In genomic region chr11:5903844-5904243, GRCm38 (mm10) we compare ENCODE assay signal across 19 mouse cellular contexts. TPM values are rescaled to one million over a fixed set of nuclear protein-coding genes. Genes with fewer than 3 reads are reported as not detected.
A peak's percentile ranks its signal among the peaks of the same experiment; 100 is the strongest.
DNase-seq lines count a peak whose midpoint lies in the region; ATAC-seq and TF ChIP-seq lines count a peak whose summit lies in the region.
"Had no signal": no experiment of that assay in that cellular context is flagged by ENCODE, and none has a peak within 500 bp of the region (broad histone marks: within the 10 kb centered on the region; RNA-seq: fewer than 3 reads in every experiment).

No protein-coding gene starts in this region.

- H3K4me1 ChIP-seq in hindbrain, embryonic 15.5 days (replicated peaks), result peaks cover 24% of the 10 kb centered on the region
- H3K4me1 ChIP-seq in hindbrain, embryonic 14.5 days (replicated peaks; ENCODE audit: control insufficient read depth, insufficient read depth, low read length), result peaks cover 17% of the 10 kb centered on the region
- H3K4me1 ChIP-seq in midbrain, embryonic 11.5 days (ENCODE audit: control insufficient read depth, insufficient read depth, low read length), result peaks cover 15% of the 10 kb centered on the region
- H3K4me1 ChIP-seq in midbrain, embryonic 13.5 days (replicated peaks), result peaks cover 20% of the 10 kb centered on the region
- peaks cover 37% of the 10 kb centered on the region for H3K4me1 ChIP-seq in olfactory bulb, adult 2 months (ENCODE audit: control insufficient read depth, insufficient read depth, low read length)

- H3K27ac ChIP-seq in hindbrain, embryonic 15.5 days (replicated peaks), result peak overlapping the region; percentile 10; the same call in 1 of the 2 replicates
- no peak overlapping the region for H3K27ac ChIP-seq in hindbrain, embryonic 14.5 days
- H3K27ac ChIP-seq in midbrain, embryonic 11.5 days (ENCODE audit: low read depth, low read length), result no peak overlapping the region
- no peak overlapping the region for H3K27ac ChIP-seq in midbrain, embryonic 13.5 days
- H3K27ac ChIP-seq in olfactory bulb, adult 2 months (ENCODE audit: insufficient read depth, low read depth, low read length), result peak overlapping the region; percentile 37; the same call in 1 of the 2 replicates
- H3K27ac ChIP-seq: embryonic facial prominence, embryonic 13.5 days; forebrain, embryonic 12.5 days; gastrocnemius, adult 2 months had no signal

- ATAC-seq in hindbrain, embryonic 15.5 days (ENCODE audit: low FRiP score, low read depth), result no peak
- no peak for ATAC-seq in hindbrain, embryonic 14.5 days (ENCODE audit: low FRiP score)
- no peak for ATAC-seq in midbrain, embryonic 11.5 days (ENCODE audit: low FRiP score)
- ATAC-seq in midbrain, embryonic 13.5 days, result no peak
- ATAC-seq: activated CD4-positive, CD25-positive, alpha-beta regulatory T cell, adult 4 months; forebrain, embryonic 16.5 days; Patski had no signal

- H3K27me3 ChIP-seq in hindbrain, embryonic 15.5 days, result no peaks in the 10 kb centered on the region
- H3K27me3 ChIP-seq in hindbrain, embryonic 14.5 days (ENCODE audit: control insufficient read depth, insufficient read depth, low read length), result no peaks in the 10 kb centered on the region
- no peaks in the 10 kb centered on the region for H3K27me3 ChIP-seq in midbrain, embryonic 11.5 days (ENCODE audit: control insufficient read depth, insufficient read depth, low read length)
- H3K27me3 ChIP-seq in midbrain, embryonic 13.5 days, result 0 out of 2 replicates have a peak, but pooled peaks cover 3% of the 10 kb centered on the region
- H3K27me3 ChIP-seq: embryonic facial prominence, embryonic 13.5 days; Patski had no signal

- 87% methylated on average over 2 of the region's 2 CpGs for WGBS in hindbrain, embryonic 15.5 days
- 81% methylated on average over 2 of the region's 2 CpGs for WGBS in hindbrain, embryonic 14.5 days
- 81% methylated on average over 2 of the region's 2 CpGs for WGBS in midbrain, embryonic 11.5 days
- WGBS in midbrain, embryonic 13.5 days, result 94% methylated on average over 2 of the region's 2 CpGs
- 43% methylated on average over 2 of the region's 2 CpGs for WGBS in olfactory bulb, adult 2 months

- H3K9ac ChIP-seq in hindbrain, embryonic 15.5 days, result no peak overlapping the region
- no peak overlapping the region for H3K9ac ChIP-seq in hindbrain, embryonic 14.5 days
- H3K9ac ChIP-seq in midbrain, embryonic 11.5 days (ENCODE audit: low read length), result no peak overlapping the region
- H3K9ac ChIP-seq in midbrain, embryonic 13.5 days (replicated peaks), result no peak overlapping the region
- H3K9ac ChIP-seq: embryonic facial prominence, embryonic 13.5 days; forebrain, embryonic 12.5 days had no signal

- TF ChIP-seq CTCF in olfactory bulb, adult 2 months (IDR thresholded peaks at IDR 0.05; ENCODE audit: insufficient read depth, low read depth, low read length), result no peak

- no peak overlapping the region for H3K4me2 ChIP-seq in hindbrain, embryonic 15.5 days
- H3K4me2 ChIP-seq in hindbrain, embryonic 14.5 days (replicated peaks), result no peak overlapping the region
- no peak overlapping the region for H3K4me2 ChIP-seq in midbrain, embryonic 11.5 days
- H3K4me2 ChIP-seq in midbrain, embryonic 13.5 days (replicated peaks), result no peak overlapping the region
- H3K4me2 ChIP-seq: embryonic facial prominence, embryonic 13.5 days; forebrain, embryonic 12.5 days had no signal

- no peaks in the 10 kb centered on the region for H3K36me3 ChIP-seq in hindbrain, embryonic 15.5 days
- H3K36me3 ChIP-seq in hindbrain, embryonic 14.5 days (replicated peaks; ENCODE audit: control insufficient read depth, insufficient read depth), result no peaks in the 10 kb centered on the region
- H3K36me3 ChIP-seq in midbrain, embryonic 11.5 days (ENCODE audit: control insufficient read depth, insufficient read depth, low read length), result no peaks in the 10 kb centered on the region
- no peaks in the 10 kb centered on the region for H3K36me3 ChIP-seq in midbrain, embryonic 13.5 days
- H3K36me3 ChIP-seq: embryonic facial prominence, embryonic 13.5 days; forebrain, embryonic 12.5 days; heart, embryonic 10.5 days had no signal

- DNase-seq in hindbrain, embryonic 14.5 days (ENCODE audit: low spot score), result no peak
- peak; percentile 76 for DNase-seq in midbrain, embryonic 11.5 days (ENCODE audit: low spot score, missing footprints)
- DNase-seq in brain, adult 2 months (ENCODE audit: low read depth, low spot score), result peak; percentile 75
- DNase-seq: adrenal gland, postnatal 14 days; cerebellum, adult 18-20 months; cerebellum, adult 9-11 months; cerebellum, postnatal 36 days; gastrocnemius, adult 2 months; heart, postnatal 10 days; heart, postnatal 4 days had no signal

- TF ChIP-seq POLR2A in olfactory bulb, adult 2 months (IDR thresholded peaks at IDR 0.05; ENCODE audit: insufficient read depth, low read depth, low read length), result no peak

- no peaks in the 10 kb centered on the region for H3K9me3 ChIP-seq in hindbrain, embryonic 15.5 days
- H3K9me3 ChIP-seq in hindbrain, embryonic 14.5 days (ENCODE audit: control insufficient read depth, low read length), result no peaks in the 10 kb centered on the region
- H3K9me3 ChIP-seq in midbrain, embryonic 11.5 days (ENCODE audit: control insufficient read depth, low read length), result no peaks in the 10 kb centered on the region
- H3K9me3 ChIP-seq in midbrain, embryonic 13.5 days, result no peaks in the 10 kb centered on the region
- H3K9me3 ChIP-seq: embryonic facial prominence, embryonic 13.5 days; forebrain, embryonic 12.5 days; heart, embryonic 10.5 days had no signal

- no peak overlapping the region for H3K4me3 ChIP-seq in hindbrain, embryonic 15.5 days
- H3K4me3 ChIP-seq in hindbrain, embryonic 14.5 days (replicated peaks; ENCODE audit: low read length), result no peak overlapping the region
- H3K4me3 ChIP-seq in midbrain, embryonic 11.5 days (ENCODE audit: low read depth, low read length), result no peak overlapping the region
- no peak overlapping the region for H3K4me3 ChIP-seq in midbrain, embryonic 13.5 days (replicated peaks)
- H3K4me3 ChIP-seq in olfactory bulb, adult 2 months (ENCODE audit: insufficient read depth, low read depth, low read length), result no peak overlapping the region
- H3K4me3 ChIP-seq: embryonic facial prominence, embryonic 13.5 days; forebrain, embryonic 12.5 days; gastrocnemius, adult 2 months; heart, embryonic 10.5 days had no signal

RNA-seq across cellular contexts. Expression of gene Myl7, which starts 5.3 kb away (rescaled TPM):
- 0.36 and 0.69 TPM in 2 replicates for polyA plus RNA-seq in hindbrain, embryonic 15.5 days (2015; fragmentation: Nextera tagmentation; extraction: Ambion mirVana)
- polyA plus RNA-seq in hindbrain, embryonic 14.5 days (2014; fragmentation: Nextera tagmentation; extraction: Ambion mirVana), result not detected in 2 replicates
- 0.59 and 0.92 TPM in 2 replicates for polyA plus RNA-seq in midbrain, embryonic 11.5 days (2014; fragmentation: Nextera tagmentation; extraction: Ambion mirVana)
- 0.39 and 0.50 TPM in 2 replicates for polyA plus RNA-seq in midbrain, embryonic 13.5 days (2015; fragmentation: Nextera tagmentation; extraction: Ambion mirVana)
- polyA plus RNA-seq in olfactory bulb, adult 2 months (2012; ENCODE audit: insufficient read depth, insufficient read length, low replicate concordance, missing spikeins), result not detected in 2 replicates
- polyA plus RNA-seq: activated CD4-positive, CD25-positive, alpha-beta regulatory T cell, adult 4 months; forebrain, embryonic 16.5 days; Patski had no signal

RNA-seq across cellular contexts. Expression of gene Pold2, which starts 25.8 kb away (rescaled TPM):
- polyA plus RNA-seq in hindbrain, embryonic 15.5 days (2015; fragmentation: Nextera tagmentation; extraction: Ambion mirVana), result 63.9 and 67.3 TPM in 2 replicates
- polyA plus RNA-seq in hindbrain, embryonic 14.5 days (2014; fragmentation: Nextera tagmentation; extraction: Ambion mirVana), result 46.8 and 51.5 TPM in 2 replicates
- 83.8 and 97.4 TPM in 2 replicates for polyA plus RNA-seq in midbrain, embryonic 11.5 days (2014; fragmentation: Nextera tagmentation; extraction: Ambion mirVana)
- 55.4 and 63.0 TPM in 2 replicates for polyA plus RNA-seq in midbrain, embryonic 13.5 days (2015; fragmentation: Nextera tagmentation; extraction: Ambion mirVana)
- polyA plus RNA-seq in olfactory bulb, adult 2 months (2012; ENCODE audit: insufficient read depth, insufficient read length, low replicate concordance, missing spikeins), result not detected in 2 replicates

RNA-seq across cellular contexts. Expression of gene Aebp1, which starts 42.1 kb away (rescaled TPM):
- polyA plus RNA-seq in hindbrain, embryonic 15.5 days (2015; fragmentation: Nextera tagmentation; extraction: Ambion mirVana), result 27.1 and 27.4 TPM in 2 replicates
- 19.7 and 24.4 TPM in 2 replicates for polyA plus RNA-seq in hindbrain, embryonic 14.5 days (2014; fragmentation: Nextera tagmentation; extraction: Ambion mirVana)
- 15.0 and 15.8 TPM in 2 replicates for polyA plus RNA-seq in midbrain, embryonic 11.5 days (2014; fragmentation: Nextera tagmentation; extraction: Ambion mirVana)
- polyA plus RNA-seq in midbrain, embryonic 13.5 days (2015; fragmentation: Nextera tagmentation; extraction: Ambion mirVana), result 9.4 and 10.6 TPM in 2 replicates
- polyA plus RNA-seq in olfactory bulb, adult 2 months (2012; ENCODE audit: insufficient read depth, insufficient read length, low replicate concordance, missing spikeins), result not detected in 2 replicates

RNA-seq across cellular contexts. Expression of gene Gck, which starts 46.0 kb away (rescaled TPM):
- polyA plus RNA-seq in hindbrain, embryonic 15.5 days (2015; fragmentation: Nextera tagmentation; extraction: Ambion mirVana), result 5.7 and 5.8 TPM in 2 replicates
- polyA plus RNA-seq in hindbrain, embryonic 14.5 days (2014; fragmentation: Nextera tagmentation; extraction: Ambion mirVana), result 3.9 and 4.2 TPM in 2 replicates
- 1.5 and 1.8 TPM in 2 replicates for polyA plus RNA-seq in midbrain, embryonic 11.5 days (2014; fragmentation: Nextera tagmentation; extraction: Ambion mirVana)
- polyA plus RNA-seq in midbrain, embryonic 13.5 days (2015; fragmentation: Nextera tagmentation; extraction: Ambion mirVana), result 6.1 and 6.8 TPM in 2 replicates
- polyA plus RNA-seq in olfactory bulb, adult 2 months (2012; ENCODE audit: insufficient read depth, insufficient read length, low replicate concordance, missing spikeins), result not detected in 2 replicates
- polyA plus RNA-seq: activated CD4-positive, CD25-positive, alpha-beta regulatory T cell, adult 4 months had no signal

RNA-seq across cellular contexts. Expression of gene Ykt6, which starts 51.6 kb away (rescaled TPM):
- polyA plus RNA-seq in hindbrain, embryonic 15.5 days (2015; fragmentation: Nextera tagmentation; extraction: Ambion mirVana), result 89.5 and 93.7 TPM in 2 replicates
- polyA plus RNA-seq in hindbrain, embryonic 14.5 days (2014; fragmentation: Nextera tagmentation; extraction: Ambion mirVana), result 39.9 and 48.4 TPM in 2 replicates
- polyA plus RNA-seq in midbrain, embryonic 11.5 days (2014; fragmentation: Nextera tagmentation; extraction: Ambion mirVana), result 27.2 and 29.4 TPM in 2 replicates
- 78.8 and 84.0 TPM in 2 replicates for polyA plus RNA-seq in midbrain, embryonic 13.5 days (2015; fragmentation: Nextera tagmentation; extraction: Ambion mirVana)
- polyA plus RNA-seq in olfactory bulb, adult 2 months (2012; ENCODE audit: insufficient read depth, insufficient read length, low replicate concordance, missing spikeins), result not detected in 2 replicates

Comparison
In these comparisons a context has a peak if more than half of its experiments do, and no peak if none do; other contexts are left out.
1. H3K27ac ChIP-seq: peak in hindbrain, embryonic 15.5 days (single experiment) and olfactory bulb, adult 2 months (single experiment); none in hindbrain, embryonic 14.5 days (single experiment), midbrain, embryonic 11.5 days (single experiment) and midbrain, embryonic 13.5 days (single experiment).
2. RNA of gene Aebp1, which starts 42.1 kb away (polyA plus RNA-seq): 27.1 to 27.4 TPM in hindbrain, embryonic 15.5 days, 19.7 to 24.4 TPM in hindbrain, embryonic 14.5 days, 15.0 to 15.8 TPM in midbrain, embryonic 11.5 days and 9.4 to 10.6 TPM in midbrain, embryonic 13.5 days; not detected in olfactory bulb, adult 2 months; every median in the first group is over 10 times any median in the second.